Mouse (Mus musculus): ENCODE data around the gene H1fnt.

DNA sequence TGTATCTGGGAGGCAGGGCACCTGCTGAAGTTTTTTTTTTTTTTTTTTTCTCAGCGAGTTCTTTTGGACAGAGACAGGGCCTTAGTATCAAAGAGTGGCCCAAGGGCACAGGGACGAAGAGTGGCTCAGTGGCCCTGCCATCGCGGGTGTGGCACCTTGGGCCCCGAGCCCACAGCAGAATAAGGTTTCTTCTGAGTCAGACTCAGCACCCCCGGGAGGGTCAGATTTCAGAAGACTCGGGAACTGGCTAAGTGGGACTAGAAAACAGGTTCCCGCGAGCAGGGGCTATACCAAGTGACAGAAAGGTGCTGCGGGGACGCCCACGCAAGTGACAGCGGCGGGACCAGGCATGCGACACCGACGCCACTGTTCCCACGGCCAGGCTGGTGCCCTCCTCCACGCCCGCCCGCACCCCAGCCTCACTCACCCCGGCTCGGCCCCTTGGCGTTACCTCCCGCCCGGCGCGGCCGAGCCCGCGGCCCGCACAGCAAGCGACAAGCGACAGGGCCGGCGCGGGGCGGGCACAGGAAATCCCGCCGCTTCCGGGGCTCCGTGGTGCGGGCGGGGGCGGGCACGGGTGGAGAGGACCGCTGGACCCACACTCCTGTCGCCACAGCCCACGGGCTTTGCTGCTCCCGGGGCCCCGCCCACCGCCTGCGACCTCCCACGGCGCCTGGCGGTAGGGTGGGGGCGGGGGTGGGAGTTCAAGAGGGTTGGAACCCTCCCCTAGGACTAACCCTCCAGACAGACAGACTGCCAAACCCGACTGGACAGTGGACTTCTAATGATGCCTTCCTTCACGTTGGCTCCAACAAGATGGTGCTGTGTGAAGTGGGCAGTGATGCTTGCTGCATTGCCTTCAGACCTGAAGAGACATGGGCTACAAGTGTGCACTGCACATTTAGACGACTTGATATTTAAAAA, 38.8 kb upstream of the H1fnt start, which contains the start of gene Zfp641:
- TF ChIP-seq POLR2A (IDR thresholded peaks at IDR 0.05; ENCODE audit: borderline replicate concordance, insufficient read depth, low read length) (peak; percentile 25; the same call in 1 of the 2 replicates), CTCF (IDR thresholded peaks at IDR 0.05; ENCODE audit: borderline replicate concordance, insufficient read depth, low read depth, low read length) (no peak)

Measured in cerebellum, adult 2 months (tissue).